Mouse (Mus musculus): ENCODE measurements around the gene Fam72a. TPM values are rescaled to one million over a fixed set of nuclear protein-coding genes. Genes with fewer than 3 reads are reported as not detected.
A peak's percentile ranks its signal among the peaks of the same experiment; 100 is the strongest.
"Not testable (repeated sequence)": the region's sequence is repeated elsewhere in the genome, so short reads cannot be mapped to it uniquely, and the experiment has no call there.

The Fam72a gene
- polyA plus RNA-seq, 1 experiment from 2014 or later, result 1.2 TPM

GRCm38 (mm10) chr1:131566056-131566455 lies 38.4 kb downstream of the Fam72a start:
- H3K9ac ChIP-seq (replicated peaks); H3K4me1 ChIP-seq (ENCODE audit: insufficient read depth); H3K27ac ChIP-seq (ENCODE audit: low read depth); H3K27me3 ChIP-seq (ENCODE audit: insufficient read depth, low read length); H3K4me3 ChIP-seq (ENCODE audit: low read depth, low read length); H3K36me3 ChIP-seq (replicated peaks; ENCODE audit: insufficient read depth, low read length); H3K9me3 ChIP-seq (ENCODE audit: low read length): not testable (repeated sequence)
- 20% methylated on average over 11 of the region's 11 CpGs for WGBS (ENCODE audit: insufficient replicate concordance)
- TF ChIP-seq CTCF (IDR thresholded peaks at IDR 0.05; ENCODE audit: low read depth), result peak; percentile 57
- peak; percentile 60 for ATAC-seq
- peak; percentile 24 for DNase-seq
- H3K4me2 ChIP-seq (ENCODE audit: low read depth, low read length), result 0 out of 2 replicates have a peak overlapping the region, but pooled peaks have one; percentile 13

GRCm38 (mm10) chr1:131569721-131570120 lies 42.0 kb downstream of the Fam72a start:
- no peak overlapping the region for H3K4me3 ChIP-seq (ENCODE audit: low read depth, low read length)
- WGBS (ENCODE audit: insufficient replicate concordance), result 74% methylated on average over 6 of the region's 6 CpGs
- ATAC-seq, result no peak
- H3K9me3 ChIP-seq (ENCODE audit: low read length), result no peaks in the 10 kb centered on the region
- no peaks in the 10 kb centered on the region for H3K27me3 ChIP-seq (ENCODE audit: insufficient read depth, low read length)
- no peaks in the 10 kb centered on the region for H3K36me3 ChIP-seq (replicated peaks; ENCODE audit: insufficient read depth, low read length)
- no peak overlapping the region for H3K27ac ChIP-seq (ENCODE audit: low read depth)
- H3K9ac ChIP-seq (replicated peaks), result no peak overlapping the region
- DNase-seq, result no peak
- no peaks in the 10 kb centered on the region for H3K4me1 ChIP-seq (ENCODE audit: insufficient read depth)
- no peak for TF ChIP-seq EP300 (IDR thresholded peaks at IDR 0.05; ENCODE audit: low read depth)
- TF ChIP-seq CTCF (IDR thresholded peaks at IDR 0.05; ENCODE audit: low read depth), result no peak
- H3K4me2 ChIP-seq (ENCODE audit: low read depth, low read length), result no peak overlapping the region

GRCm38 (mm10) chr1:131570391-131570790 lies 42.7 kb downstream of the Fam72a start:
- Histone ChIP-seq H3K4me2 (ENCODE audit: low read depth, low read length) (no peak overlapping the region), H3K9ac (replicated peaks) (no peak overlapping the region), H3K4me3 (ENCODE audit: low read depth, low read length) (no peak overlapping the region), H3K27me3 (ENCODE audit: insufficient read depth, low read length) (no peaks in the 10 kb centered on the region), H3K27ac (ENCODE audit: low read depth) (no peak overlapping the region), H3K4me1 (ENCODE audit: insufficient read depth) (no peaks in the 10 kb centered on the region), H3K36me3 (replicated peaks; ENCODE audit: insufficient read depth, low read length) (no peaks in the 10 kb centered on the region), H3K9me3 (ENCODE audit: low read length) (no peaks in the 10 kb centered on the region)
- WGBS (ENCODE audit: insufficient replicate concordance), result 62% methylated on average over 4 of the region's 4 CpGs
- DNase-seq (peak; percentile 35), ATAC-seq (peak; percentile 76)
- TF ChIP-seq EP300 (IDR thresholded peaks at IDR 0.05; ENCODE audit: low read depth) (no peak), CTCF (IDR thresholded peaks at IDR 0.05; ENCODE audit: low read depth) (no peak)

- no peak overlapping the region for H3K27ac ChIP-seq (ENCODE audit: low read depth)
- no peak overlapping the region for H3K9ac ChIP-seq (replicated peaks)
- no peaks in the 10 kb centered on the region for H3K27me3 ChIP-seq (ENCODE audit: insufficient read depth, low read length)
- TF ChIP-seq EP300 (IDR thresholded peaks at IDR 0.05; ENCODE audit: low read depth), result no peak
- no peak for TF ChIP-seq CTCF (IDR thresholded peaks at IDR 0.05; ENCODE audit: low read depth)
- H3K9me3 ChIP-seq (ENCODE audit: low read length), result no peaks in the 10 kb centered on the region
- no peak overlapping the region for H3K4me3 ChIP-seq (ENCODE audit: low read depth, low read length)
- H3K4me2 ChIP-seq (ENCODE audit: low read depth, low read length), result no peak overlapping the region
- no peaks in the 10 kb centered on the region for H3K4me1 ChIP-seq (ENCODE audit: insufficient read depth)
- WGBS (ENCODE audit: insufficient replicate concordance), result 81% methylated on average over 14 of the region's 14 CpGs
- DNase-seq, result peak; percentile 58
- H3K36me3 ChIP-seq (replicated peaks; ENCODE audit: insufficient read depth, low read length), result no peaks in the 10 kb centered on the region
- ATAC-seq, result peak; percentile 95
Measured at GRCm38 (mm10) chr1:131573721-131574120, 46.0 kb downstream of the Fam72a start.

GRCm38 (mm10) chr1:131578943-131579680 lies 51.4 kb downstream of the Fam72a start:
- TF ChIP-seq CTCF (IDR thresholded peaks at IDR 0.05; ENCODE audit: low read depth) (no peak), EP300 (IDR thresholded peaks at IDR 0.05; ENCODE audit: low read depth) (no peak)
- no peak overlapping the region for H3K9ac ChIP-seq (replicated peaks)
- H3K27me3 ChIP-seq (ENCODE audit: insufficient read depth, low read length), result no peaks in the 10 kb centered on the region
- H3K4me2 ChIP-seq (ENCODE audit: low read depth, low read length), result no peak overlapping the region
- no peaks in the 10 kb centered on the region for H3K9me3 ChIP-seq (ENCODE audit: low read length)
- no peak for DNase-seq
- no peak overlapping the region for H3K4me3 ChIP-seq (ENCODE audit: low read depth, low read length)
- 64% methylated on average over 17 of the region's 17 CpGs for WGBS (ENCODE audit: insufficient replicate concordance)
- no peak for ATAC-seq
- H3K27ac ChIP-seq (ENCODE audit: low read depth), result no peak overlapping the region
- H3K36me3 ChIP-seq (replicated peaks; ENCODE audit: insufficient read depth, low read length), result no peaks in the 10 kb centered on the region
- H3K4me1 ChIP-seq (ENCODE audit: insufficient read depth), result no peaks in the 10 kb centered on the region

GRCm38 (mm10) chr1:131580389-131580788 lies 52.7 kb downstream of the Fam72a start:
- H3K4me1 ChIP-seq (ENCODE audit: insufficient read depth), result no peaks in the 10 kb centered on the region
- no peaks in the 10 kb centered on the region for H3K9me3 ChIP-seq (ENCODE audit: low read length)
- H3K27ac ChIP-seq (ENCODE audit: low read depth), result no peak overlapping the region
- H3K9ac ChIP-seq (replicated peaks), result no peak overlapping the region
- 57% methylated on average over 4 of the region's 4 CpGs for WGBS (ENCODE audit: insufficient replicate concordance)
- H3K27me3 ChIP-seq (ENCODE audit: insufficient read depth, low read length), result no peaks in the 10 kb centered on the region
- H3K4me3 ChIP-seq (ENCODE audit: low read depth, low read length), result no peak overlapping the region
- no peaks in the 10 kb centered on the region for H3K36me3 ChIP-seq (replicated peaks; ENCODE audit: insufficient read depth, low read length)
- DNase-seq (no peak), ATAC-seq (no peak)
- H3K4me2 ChIP-seq (ENCODE audit: low read depth, low read length), result no peak overlapping the region
- no peak for TF ChIP-seq CTCF (IDR thresholded peaks at IDR 0.05; ENCODE audit: low read depth)
- no peak for TF ChIP-seq EP300 (IDR thresholded peaks at IDR 0.05; ENCODE audit: low read depth)
